Mouse (Mus musculus): Measurements from ENCODE around the gene Ccdc73.

Gene Ccdc73

DNA sequence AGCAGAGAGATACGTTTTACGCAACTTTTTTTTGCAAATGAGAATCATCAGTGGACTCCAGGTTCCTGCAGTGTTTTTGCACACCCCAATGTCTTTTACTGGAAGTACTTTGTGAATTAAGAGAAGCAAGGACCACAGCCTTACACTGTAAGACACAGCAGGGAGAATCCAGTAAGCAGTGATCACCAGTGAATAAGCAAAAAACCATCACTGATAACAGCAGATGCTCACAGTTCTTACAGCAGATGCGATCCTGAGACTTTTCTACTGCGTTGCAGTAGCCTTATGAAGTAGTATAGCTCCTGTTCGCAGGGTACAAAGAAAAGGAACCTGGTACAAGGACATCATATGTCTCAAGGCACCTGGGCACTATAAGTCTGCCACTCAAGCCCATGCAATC lies 162.9 kb downstream of the Ccdc73 start:
- no peak for DNase-seq

DNA sequence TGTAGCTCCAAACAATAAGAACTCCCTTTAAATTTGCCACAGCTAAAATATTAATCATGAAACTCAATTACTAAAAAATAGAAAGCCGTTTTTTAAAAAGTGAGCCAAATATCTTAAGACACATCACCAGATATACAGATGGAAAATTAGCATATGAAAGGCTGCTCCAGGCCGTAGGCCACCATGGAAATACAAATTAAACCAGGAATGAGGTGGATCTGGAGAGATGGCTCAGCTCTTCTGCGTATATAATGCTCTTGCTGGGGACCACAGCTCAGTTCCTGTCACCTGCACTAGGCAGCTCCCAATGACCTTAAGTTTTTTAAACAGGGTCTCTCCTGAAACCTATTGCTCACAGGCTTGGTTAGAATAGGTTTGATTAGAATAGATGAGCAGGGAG lies 166.5 kb downstream of the Ccdc73 start:
- DNase-seq: no peak

DNA sequence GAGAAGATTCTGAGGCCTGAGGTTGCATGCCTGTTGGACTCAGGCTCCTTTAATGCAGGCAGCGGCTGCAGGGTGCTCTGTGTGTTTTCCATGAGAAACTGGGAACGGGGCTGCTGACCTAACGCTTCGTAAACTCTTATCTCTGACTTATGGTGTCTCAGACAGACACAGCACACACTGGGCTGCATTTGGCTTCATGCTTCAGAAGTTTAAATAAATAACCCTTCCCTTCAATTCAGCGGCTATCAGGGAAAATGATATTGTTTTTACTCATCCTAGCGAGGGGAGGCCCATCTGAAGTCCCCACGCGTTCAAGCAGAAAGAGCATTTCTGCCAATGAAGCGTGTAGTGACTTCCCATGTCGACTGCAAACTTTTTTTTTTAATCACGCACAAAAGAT lies 168.4 kb downstream of the Ccdc73 start:
- DNase-seq: no peak

DNA sequence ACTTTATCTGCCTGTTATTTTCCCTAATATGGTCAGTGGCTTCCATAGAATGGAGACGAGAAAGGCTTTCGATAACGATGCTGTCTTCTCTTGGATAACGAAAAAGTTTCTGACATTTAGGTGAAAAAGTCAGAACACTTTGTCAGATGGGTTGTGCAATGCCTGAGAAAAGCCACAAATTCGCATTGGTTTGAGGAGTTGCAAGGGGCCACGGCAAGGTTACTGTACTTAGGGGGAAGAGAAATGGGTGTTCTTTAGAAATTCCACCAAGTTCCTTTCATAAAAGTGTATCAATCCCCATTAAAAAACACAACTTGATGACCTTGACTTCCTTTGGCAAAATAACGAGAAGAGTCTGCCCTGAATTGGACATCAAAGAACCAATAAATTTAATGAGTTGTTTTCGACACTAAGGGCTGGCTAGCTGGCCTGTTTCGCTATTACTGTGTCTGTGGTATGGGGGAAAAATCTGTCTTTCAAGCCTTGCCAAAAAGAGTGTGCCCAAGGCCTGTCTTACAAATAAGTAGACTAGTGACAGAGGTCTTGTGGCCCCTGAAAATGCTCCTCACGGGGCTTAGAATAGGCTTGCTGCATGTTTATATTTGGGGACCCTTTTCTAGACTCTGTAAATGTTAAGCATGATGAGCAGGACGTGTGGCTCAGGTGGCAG lies 168.9 kb downstream of the Ccdc73 start:
- no peak for DNase-seq

DNA sequence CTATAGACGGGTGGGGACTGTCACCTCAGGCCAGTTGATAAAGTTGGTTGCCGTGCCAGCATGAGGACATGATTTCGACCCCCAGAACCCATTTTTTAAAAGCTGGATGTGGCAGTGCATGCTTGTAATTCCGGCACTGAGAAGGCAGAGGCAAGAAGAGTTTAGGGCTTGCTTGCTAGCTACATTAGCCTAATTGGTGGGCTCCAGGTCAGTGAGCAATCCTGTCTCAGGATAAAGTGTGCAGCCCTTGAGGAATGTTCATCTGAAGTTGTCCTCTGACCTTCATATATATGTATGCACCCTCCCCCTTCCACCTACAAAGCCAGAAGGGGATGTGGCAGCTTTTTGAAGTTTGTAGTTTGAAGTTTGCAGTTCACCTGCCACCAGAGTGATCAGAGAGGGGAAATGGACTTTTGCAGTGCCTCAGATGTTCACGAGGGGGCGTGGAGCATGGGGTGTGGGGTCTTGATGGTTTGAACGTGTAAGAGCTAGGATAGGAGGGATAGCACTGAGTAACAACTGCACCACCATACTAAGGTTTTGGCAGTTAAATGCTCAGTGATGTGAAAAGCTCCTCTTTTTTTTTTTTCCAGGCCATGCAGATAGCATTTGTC lies 170.5 kb downstream of the Ccdc73 start:
- no peak for DNase-seq

DNA sequence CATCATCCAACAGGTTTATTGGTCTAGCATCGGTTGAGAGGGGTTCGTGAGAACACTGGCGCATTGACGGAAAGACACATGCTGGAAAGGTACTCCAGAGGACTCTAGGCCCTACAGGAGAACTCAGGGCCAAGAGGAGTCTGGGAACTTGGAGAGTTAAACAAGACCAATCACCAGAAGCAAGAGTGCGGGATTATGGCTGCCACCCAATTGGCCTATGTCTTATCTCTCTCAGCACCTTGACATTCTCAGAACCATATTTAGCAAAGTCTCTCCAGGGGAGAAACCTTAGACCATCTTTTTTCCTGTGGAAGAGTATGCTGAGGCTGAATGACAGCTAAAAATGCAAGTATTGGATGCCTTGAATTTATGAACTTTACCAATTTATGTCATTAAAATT lies 171.3 kb downstream of the Ccdc73 start:
- no peak for DNase-seq

DNA sequence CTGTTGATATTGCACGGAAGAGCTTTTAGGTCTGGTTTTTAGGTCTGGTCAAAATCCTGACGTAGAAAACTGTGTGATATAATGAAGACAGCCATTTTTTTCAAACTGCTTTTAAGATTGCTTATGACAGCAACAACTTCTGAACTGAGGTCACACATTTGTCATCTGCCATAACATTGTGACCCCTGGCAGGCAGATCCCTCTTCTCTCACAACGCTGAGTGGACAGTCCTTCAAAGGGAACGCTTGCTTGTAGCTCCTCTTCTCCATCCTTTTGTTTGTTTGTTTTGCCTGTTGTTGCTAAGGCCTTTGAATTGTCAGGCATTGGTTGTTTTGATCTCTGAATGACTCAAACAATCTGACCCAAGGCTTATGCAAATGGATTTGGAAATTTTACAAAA lies 173.3 kb downstream of the Ccdc73 start:
- DNase-seq: no peak

DNA sequence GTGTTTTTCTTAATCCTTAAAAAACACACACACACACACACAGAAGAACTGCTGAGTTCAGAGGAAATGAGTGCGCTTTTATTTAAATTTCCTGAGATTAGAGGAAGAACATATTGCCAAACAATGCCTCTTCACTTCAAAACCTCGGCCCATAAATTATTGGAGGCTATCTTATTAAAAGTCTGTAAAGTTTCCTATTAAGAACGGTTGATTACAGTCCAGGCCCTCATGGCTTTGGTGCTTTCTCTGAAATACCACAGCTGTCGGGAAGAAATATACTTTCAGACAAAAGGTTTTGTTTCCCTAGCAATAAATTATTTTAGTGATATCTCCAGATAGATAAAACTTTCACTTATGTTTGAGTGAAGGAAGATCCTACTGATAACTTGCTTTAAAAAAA lies 175.5 kb downstream of the Ccdc73 start:
- no peak for DNase-seq

DNA sequence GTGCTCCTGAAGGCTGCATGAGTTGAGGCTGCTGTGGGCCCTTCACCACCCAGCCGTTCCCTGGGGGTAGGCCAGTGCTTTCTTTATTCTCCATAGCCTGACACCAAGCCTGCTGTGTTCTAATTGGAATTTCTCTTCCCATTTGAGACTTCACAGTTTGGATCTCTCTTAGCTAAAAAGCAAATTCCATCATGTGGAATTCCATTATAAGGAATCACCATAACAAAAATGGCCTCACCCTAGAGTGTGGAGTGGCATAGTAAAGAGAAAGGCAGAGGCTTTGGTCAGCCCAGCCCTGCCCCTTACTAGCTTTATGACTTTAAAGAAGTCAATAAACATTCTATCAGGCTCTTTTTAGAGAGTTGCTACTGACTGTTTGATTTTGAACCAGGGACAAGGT lies 180.7 kb downstream of the Ccdc73 start:
- no peak for DNase-seq

DNA sequence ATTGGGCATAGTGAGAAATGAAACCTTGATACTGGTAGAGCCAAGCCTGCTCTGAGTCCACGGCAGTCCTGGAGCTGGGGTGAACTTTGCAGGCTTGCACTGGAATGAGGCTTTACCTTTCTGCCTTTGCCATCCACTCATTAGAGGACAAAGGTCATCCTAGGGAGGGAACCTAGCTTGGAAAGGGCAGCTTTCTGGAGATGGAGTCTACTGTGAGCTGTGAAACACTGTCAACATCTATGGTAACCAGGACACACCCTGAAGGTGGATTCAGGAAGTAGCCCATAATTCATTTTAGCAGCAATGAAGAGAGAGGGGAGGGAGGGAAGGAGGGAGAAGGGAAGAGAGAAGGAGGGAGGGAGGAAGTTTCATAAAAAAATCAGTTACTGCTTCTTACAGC lies 187.9 kb downstream of the Ccdc73 start:
- no peak for DNase-seq

DNA sequence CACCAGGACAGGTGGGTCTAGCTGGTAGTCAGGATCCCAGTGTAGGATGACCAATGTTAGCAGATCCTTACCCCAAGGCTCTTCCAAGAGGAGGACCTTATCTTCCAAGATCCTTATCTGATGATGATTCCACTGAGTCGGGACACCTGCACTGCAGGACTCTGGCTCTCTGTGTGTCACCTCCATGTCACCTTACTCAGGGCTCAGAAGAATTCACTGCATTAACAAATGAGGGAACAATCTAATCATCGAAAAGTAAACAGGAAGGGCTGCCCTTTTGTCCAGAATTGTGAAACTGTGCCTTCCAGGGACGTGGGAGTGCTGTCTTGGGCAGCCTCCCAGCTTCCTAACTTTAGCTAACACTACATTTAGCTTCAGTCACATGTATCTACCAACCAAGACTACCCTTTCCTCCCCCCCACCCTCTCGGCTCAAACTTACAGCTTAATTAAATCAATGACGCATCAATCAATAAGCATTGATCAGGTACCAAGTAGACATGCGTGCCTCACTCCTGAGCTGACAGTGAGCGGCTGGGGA lies 191.0 kb downstream of the Ccdc73 start:
- DNase-seq: no peak

DNA sequence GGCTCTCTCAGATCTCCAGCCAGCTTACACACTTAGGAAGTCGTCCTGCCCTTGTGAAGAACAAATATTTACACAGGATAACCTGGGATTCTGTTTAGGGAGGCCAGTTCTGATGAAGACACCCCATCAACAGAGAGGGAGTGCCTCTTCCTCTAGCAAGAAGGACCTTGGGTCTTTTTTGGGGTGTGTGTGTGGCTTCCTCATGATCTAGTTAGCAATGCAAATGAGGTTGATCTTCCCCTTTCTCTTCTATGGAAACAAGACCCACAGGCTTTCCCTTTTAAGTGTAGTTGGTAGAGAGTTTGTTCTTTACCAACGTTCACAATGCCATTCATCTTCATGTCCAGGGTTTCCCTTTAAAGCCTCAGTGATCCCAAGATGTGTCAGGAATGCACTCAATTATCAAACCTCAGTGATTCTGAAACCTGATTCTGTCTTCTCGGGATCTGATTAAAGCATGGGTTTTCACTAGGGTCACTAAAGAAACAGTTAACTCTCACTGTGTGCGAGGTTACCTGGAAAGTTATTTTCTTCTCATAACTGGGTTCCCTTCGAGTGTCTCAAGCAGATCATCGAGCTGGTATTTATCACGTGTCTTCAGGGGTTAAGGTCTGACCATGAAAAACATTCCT lies 195.3 kb downstream of the Ccdc73 start:
- DNase-seq: peak in 1 of 2 experiments; percentile 3

Measured in B cell, adult 2 months (primary cell).